Mouse (Mus musculus): ENCODE results near the gene Chrdl2. TPM values are rescaled to one million over a fixed set of nuclear protein-coding genes. Genes with fewer than 3 reads are reported as not detected.

Gene Chrdl2
- total RNA-seq, 2 experiments from 2014 or later = 1.8 to 3.1 TPM

DNA sequence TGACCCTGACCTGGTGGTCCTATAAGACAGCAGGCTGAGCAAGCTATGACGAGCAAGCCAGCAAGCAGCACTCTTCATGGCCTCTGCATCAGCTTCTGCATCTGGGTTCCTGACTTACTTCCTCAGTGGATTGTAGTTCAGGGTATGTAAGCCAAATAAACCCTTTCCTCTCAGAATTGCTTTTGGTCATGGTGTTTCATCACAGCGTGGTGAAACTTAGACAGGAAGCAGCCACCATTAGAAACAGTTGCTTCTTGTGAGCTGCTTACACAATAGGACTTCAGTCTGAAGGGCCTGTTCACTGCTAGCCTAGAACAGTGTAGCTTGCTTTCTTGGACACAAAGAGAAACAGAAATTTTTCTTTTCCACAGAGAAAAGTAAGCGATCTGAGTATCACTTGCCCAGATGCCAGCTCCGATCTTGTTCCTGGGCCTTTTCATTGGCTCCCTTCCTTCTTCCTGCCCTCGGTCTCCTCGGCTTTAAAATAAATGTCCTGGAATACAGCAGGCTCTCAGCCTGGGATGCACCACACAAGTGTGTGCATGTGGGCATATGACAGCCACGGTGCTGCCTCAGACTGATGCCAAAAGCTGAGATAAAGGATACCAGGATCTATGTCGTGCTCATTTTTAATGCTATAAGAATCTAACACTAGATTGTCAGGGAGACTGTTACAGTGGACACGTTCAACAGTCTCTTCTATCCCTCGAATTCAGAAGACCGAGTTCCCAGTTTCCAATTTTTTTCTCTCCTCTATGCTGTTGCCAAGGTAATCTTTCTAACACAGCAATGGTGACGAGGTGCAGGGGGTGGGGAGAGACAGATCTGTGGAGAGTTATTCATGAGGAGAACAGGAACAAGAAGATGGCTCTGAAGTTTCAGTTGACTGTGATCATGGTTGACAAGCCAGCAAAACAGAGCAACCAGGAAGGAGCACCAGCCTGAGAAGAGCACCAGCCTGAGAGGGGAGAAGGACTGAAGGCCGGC lies 23.4 kb upstream of the Chrdl2 start:
- no peak for DNase-seq

DNA sequence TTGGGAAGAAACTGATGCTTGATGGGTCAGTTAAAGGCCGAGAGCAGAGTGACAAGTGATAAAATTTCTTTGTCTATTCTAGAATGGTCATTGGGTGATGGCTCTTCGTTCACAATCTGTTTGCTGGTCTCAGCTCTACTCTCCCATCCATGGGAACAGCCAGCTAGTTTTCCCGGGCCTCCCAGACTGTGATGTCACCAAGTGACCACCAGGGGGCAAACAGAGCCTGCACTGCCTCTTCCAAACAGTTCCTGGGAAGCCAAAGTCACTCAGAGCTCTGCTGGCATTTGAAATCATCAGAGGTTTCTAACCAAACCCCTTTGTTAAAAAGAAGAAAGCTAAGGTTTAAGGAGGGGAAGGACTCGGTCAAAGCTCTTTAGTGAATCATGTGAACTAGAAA lies 17.2 kb upstream of the Chrdl2 start:
- peak; percentile 40 for DNase-seq

GRCm38 (mm10) chr7:99989844-99990760 lies 15.9 kb upstream of the Chrdl2 start:
- DNase-seq = no peak

DNA sequence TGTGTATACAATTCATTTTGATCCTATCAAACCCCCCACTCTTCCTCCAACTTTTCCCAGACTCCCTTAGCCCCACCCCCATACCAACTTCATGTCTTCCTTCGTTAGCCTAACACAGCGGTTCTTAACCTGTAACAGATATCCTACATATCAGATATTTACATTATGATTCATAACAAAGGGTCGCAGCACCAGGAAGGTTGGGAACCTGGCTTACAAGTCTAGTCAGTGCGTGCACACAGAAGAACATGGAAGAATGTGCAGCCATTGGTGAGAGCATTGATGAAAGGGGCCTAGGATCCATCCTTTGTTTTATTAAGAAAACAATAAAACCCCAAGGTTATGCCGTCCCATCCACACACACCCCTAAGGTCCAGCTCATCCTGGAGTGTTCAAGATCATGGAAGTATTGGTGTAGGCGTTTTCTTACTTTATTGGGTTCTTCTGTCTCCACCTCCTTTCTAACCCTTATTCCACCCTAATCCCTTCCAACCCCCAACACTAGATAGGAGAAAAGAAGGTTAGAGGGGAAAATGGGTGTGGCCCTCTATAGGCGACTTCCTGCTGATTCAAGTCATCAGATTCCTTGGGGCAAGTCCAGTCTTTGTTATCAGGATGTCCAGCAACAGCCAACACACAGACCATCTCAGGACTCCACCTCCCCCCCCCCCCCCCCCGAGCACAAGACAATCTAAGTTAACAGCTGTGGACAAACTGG lies 14.8 kb upstream of the Chrdl2 start:
- no peak for DNase-seq

- no peak for DNase-seq
These were observed 12.8 kb upstream of the Chrdl2 start for GRCm38 (mm10) chr7:99993159-99993558.

- DNase-seq = no peak
These were observed 10.8 kb upstream of the Chrdl2 start for GRCm38 (mm10) chr7:99995186-99995585.

GRCm38 (mm10) chr7:99998668-99999067 lies 7.3 kb upstream of the Chrdl2 start:
- DNase-seq = no peak

GRCm38 (mm10) chr7:100003781-100004180 lies 2.2 kb upstream of the Chrdl2 start:
- DNase-seq = no peak

GRCm38 (mm10) chr7:100006411-100006810 lies 439 bp downstream of the Chrdl2 start:
- DNase-seq = no peak

- no peak for DNase-seq
These were observed 2.8 kb downstream of the Chrdl2 start for GRCm38 (mm10) chr7:100008765-100009164.

- DNase-seq = peak; percentile 67
These were observed 3.7 kb downstream of the Chrdl2 start for GRCm38 (mm10) chr7:100009640-100010039.

DNA sequence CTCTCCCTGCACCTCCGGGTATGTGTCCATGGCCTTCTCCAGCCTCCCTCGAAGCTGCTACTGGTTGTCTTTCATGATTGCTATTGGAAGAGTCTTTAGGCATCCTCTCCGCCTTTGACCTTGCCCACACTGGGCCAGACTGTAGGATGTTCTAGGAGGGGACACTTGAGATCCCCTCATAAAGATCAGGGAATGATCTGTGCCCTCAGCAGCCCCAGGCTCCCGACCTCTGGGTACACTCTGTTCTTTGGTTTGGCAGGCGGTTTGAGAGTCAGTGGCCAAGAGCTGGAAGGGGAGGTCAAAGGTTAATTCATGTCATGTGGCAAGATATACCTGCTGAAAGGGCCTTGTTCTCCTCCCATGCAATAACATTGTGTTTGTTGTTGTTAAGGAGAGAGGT lies 4.7 kb downstream of the Chrdl2 start:
- DNase-seq = peak; percentile 39

- DNase-seq = peak; percentile 26
These were observed 6.1 kb downstream of the Chrdl2 start for GRCm38 (mm10) chr7:100012085-100012484.

DNA sequence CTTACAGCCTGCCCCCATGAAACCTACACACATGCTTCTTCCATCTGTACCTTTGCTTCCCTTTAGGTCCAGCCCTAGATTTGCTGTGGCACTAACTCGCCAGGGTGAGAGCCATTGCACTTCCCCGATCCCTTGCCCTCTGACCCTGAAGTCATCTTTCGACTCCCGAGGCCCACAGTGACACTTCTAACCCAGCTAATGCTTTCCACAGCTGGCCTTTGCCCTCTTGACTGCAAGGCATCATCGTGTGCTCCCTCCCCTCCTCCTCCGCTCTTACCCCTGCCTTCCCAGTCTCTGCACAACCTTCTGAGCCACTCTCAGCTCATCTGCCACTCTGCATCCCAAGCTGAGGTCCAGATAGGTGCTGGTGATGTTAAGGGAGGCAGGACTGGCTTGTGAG lies 6.5 kb downstream of the Chrdl2 start:
- DNase-seq = no peak

DNA sequence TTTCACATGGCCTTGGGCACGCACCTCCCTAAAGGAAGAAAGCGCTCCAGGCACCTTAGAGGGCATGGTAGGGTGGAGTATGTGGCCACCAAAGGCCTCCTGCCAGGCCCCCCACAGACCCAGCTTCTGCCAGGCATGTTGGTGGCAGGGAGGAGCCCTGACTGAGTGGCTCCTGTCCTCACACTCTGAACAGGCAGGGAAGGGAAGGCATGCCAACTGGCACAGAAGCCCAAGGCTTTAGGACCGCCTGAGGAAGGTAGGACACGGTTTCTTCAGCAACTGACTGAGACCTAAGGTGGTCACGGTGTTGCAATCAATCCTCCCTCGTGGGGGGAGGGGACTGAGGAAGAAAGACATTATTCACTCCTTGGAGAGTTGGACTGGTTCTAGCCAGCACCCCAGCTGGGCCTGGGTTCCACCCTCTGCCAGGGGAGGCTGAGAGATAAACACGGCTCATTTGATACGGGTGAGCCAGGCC lies 8.2 kb downstream of the Chrdl2 start:
- peak; percentile 69 for DNase-seq

DNA sequence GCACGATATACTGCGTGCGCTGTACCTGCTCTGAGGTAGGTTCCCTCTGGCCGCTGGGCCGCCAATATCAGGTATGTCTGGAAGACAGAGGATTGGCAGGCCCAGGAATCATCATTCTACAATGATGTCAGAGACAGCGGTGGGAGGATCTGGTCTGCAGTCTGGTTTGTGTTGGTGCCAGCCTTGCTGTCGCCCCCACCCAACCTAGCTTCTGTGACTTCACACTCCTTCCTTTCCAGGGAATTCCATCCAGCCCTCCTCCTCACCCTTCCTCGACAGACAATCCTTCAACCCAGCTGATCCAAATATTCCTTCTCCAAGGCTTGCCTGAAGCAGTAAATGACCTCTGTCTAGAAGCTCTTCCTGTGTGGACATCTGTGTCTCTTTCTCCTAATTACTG lies 11.1 kb downstream of the Chrdl2 start:
- no peak for DNase-seq

DNA sequence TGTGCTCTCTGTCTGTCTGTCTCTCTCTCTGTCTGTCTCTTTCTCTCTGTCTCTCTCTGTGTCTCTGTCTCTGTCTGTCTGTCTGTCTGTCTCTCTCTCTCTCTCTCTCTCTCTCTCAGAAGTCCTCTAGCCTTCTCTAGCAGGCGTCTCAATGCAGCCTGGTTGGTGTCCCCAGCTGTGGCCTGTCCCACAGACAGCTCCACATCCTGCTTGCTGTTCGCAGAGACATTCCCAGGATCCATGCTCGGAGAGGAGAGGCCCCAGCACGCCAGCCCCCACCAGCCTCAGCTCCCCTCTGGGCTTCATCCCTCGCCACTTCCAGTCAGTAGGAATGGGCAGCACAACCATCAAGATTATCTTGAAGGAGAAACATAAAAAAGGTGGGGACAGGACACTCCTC lies 21.4 kb downstream of the Chrdl2 start:
- no peak for DNase-seq

- DNase-seq = no peak
These were observed 23.3 kb downstream of the Chrdl2 start for GRCm38 (mm10) chr7:100029307-100029706.

DNA sequence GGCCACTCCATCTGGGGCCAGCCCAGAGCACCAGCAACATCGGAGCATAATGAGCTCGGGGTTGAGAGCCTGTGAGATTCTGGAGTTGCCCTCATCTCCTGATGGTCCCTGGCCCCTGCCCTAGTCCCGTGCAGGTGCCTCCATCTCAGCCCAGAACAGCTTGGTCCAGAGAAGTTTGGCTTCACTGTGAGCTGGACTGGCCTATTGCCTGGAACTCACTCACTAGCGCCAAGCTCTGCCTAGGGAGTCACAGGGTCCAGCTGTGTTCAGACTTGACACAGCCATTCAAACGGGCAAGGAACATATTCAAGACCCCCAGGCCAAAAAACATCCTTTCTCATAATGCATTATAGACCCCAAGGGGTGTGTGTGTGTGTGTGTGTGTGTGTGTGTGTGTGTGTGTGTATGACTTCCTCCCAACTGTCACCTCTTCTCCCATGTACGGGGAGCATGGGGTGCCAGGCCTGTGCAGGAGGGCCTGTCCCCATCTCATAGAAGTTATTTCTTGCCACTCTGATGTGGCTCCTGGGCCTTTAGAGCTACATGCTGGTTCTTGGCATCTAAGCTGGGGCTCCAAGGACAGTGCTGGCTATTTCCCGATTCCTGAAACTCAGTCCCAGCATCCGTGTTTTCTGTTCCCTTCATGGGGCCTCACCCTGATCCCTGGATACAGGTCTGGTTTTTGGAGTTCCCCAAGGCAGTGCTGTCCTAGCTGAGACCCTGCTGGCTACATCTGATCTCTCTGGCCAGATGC lies 25.2 kb downstream of the Chrdl2 start:
- peak; percentile 25 for DNase-seq

- DNase-seq = no peak
These were observed 27.7 kb downstream of the Chrdl2 start for GRCm38 (mm10) chr7:100033672-100034071.

- DNase-seq = peak; percentile 16
These were observed 29.0 kb downstream of the Chrdl2 start for GRCm38 (mm10) chr7:100034815-100035463.
